Mouse (Mus musculus): ENCODE data around the gene Ebf3. TPM values are rescaled to one million over a fixed set of nuclear protein-coding genes. Genes with fewer than 3 reads are reported as not detected.

The Ebf3 gene
- total and polyA plus RNA-seq, 2 experiments from 2014 or later = 0.67 to 14.0 TPM

- Histone ChIP-seq H3K4me3 (ENCODE audit: low read depth, low read length) (no peak overlapping the region), H3K27me3 (ENCODE audit: insufficient read depth, low read length) (peaks cover 70% of the 10 kb centered on the region), H3K27ac (ENCODE audit: low read depth, low read length) (no peak overlapping the region), H3K4me1 (ENCODE audit: insufficient read depth) (no peaks in the 10 kb centered on the region), H3K9me3 (ENCODE audit: low read length) (no peaks in the 10 kb centered on the region), H3K9ac (no peak overlapping the region), H3K4me2 (ENCODE audit: low read depth) (no peak overlapping the region), H3K36me3 (ENCODE audit: insufficient read depth) (no peaks in the 10 kb centered on the region)
- DNase-seq (no peak), ATAC-seq (no peak)
- 62% methylated on average over 11 of the region's 11 CpGs for WGBS
- TF ChIP-seq CTCF (IDR thresholded peaks at IDR 0.05; ENCODE audit: low read depth) = no peak
These were observed 14.1 kb downstream of the Ebf3 start for GRCm38 (mm10) chr7:137300169-137300568.

GRCm38 (mm10) chr7:137297594-137298381 is 16.5 kb downstream of the Ebf3 start:
- H3K27me3 ChIP-seq (ENCODE audit: insufficient read depth, low read length) = peaks cover 77% of the 10 kb centered on the region
- H3K4me2 ChIP-seq (ENCODE audit: low read depth) = no peak overlapping the region
- no peaks in the 10 kb centered on the region for H3K9me3 ChIP-seq (ENCODE audit: low read length)
- 80% methylated on average over 24 of the region's 24 CpGs for WGBS
- H3K27ac ChIP-seq (ENCODE audit: low read depth, low read length) = no peak overlapping the region
- H3K9ac ChIP-seq = no peak overlapping the region
- no peaks in the 10 kb centered on the region for H3K36me3 ChIP-seq (ENCODE audit: insufficient read depth)
- H3K4me3 ChIP-seq (ENCODE audit: low read depth, low read length) = no peak overlapping the region
- TF ChIP-seq CTCF (IDR thresholded peaks at IDR 0.05; ENCODE audit: low read depth) = no peak
- no peak for DNase-seq
- no peak for ATAC-seq
- H3K4me1 ChIP-seq (ENCODE audit: insufficient read depth) = no peaks in the 10 kb centered on the region

- TF ChIP-seq CTCF (IDR thresholded peaks at IDR 0.05; ENCODE audit: low read depth) = no peak
- Histone ChIP-seq H3K4me3 (ENCODE audit: low read depth, low read length) (no peak overlapping the region), H3K4me1 (ENCODE audit: insufficient read depth) (no peaks in the 10 kb centered on the region), H3K9ac (no peak overlapping the region), H3K27ac (ENCODE audit: low read depth, low read length) (no peak overlapping the region), H3K36me3 (ENCODE audit: insufficient read depth) (no peaks in the 10 kb centered on the region), H3K4me2 (ENCODE audit: low read depth) (no peak overlapping the region), H3K9me3 (ENCODE audit: low read length) (no peaks in the 10 kb centered on the region), H3K27me3 (ENCODE audit: insufficient read depth, low read length) (peaks cover 78% of the 10 kb centered on the region)
- 59% methylated on average over 7 of the region's 7 CpGs for WGBS
- no peak for ATAC-seq
- no peak for DNase-seq
These were observed 17.1 kb downstream of the Ebf3 start for GRCm38 (mm10) chr7:137297131-137297530.

GRCm38 (mm10) chr7:137295612-137296011 is 18.6 kb downstream of the Ebf3 start:
- no peaks in the 10 kb centered on the region for H3K4me1 ChIP-seq (ENCODE audit: insufficient read depth)
- no peak overlapping the region for H3K4me2 ChIP-seq (ENCODE audit: low read depth)
- ATAC-seq (no peak), DNase-seq (no peak)
- no peaks in the 10 kb centered on the region for H3K36me3 ChIP-seq (ENCODE audit: insufficient read depth)
- no peak overlapping the region for H3K9ac ChIP-seq
- no peaks in the 10 kb centered on the region for H3K9me3 ChIP-seq (ENCODE audit: low read length)
- no peak overlapping the region for H3K27ac ChIP-seq (ENCODE audit: low read depth, low read length)
- H3K4me3 ChIP-seq (ENCODE audit: low read depth, low read length) = no peak overlapping the region
- no peak for TF ChIP-seq CTCF (IDR thresholded peaks at IDR 0.05; ENCODE audit: low read depth)
- WGBS = 84% methylated on average over 7 of the region's 7 CpGs
- H3K27me3 ChIP-seq (ENCODE audit: insufficient read depth, low read length) = peaks cover 72% of the 10 kb centered on the region

GRCm38 (mm10) chr7:137294446-137294845 is 19.8 kb downstream of the Ebf3 start:
- 51% methylated on average over 7 of the region's 7 CpGs for WGBS
- DNase-seq (no peak), ATAC-seq (no peak)
- Histone ChIP-seq H3K9me3 (ENCODE audit: low read length) (no peaks in the 10 kb centered on the region), H3K27me3 (ENCODE audit: insufficient read depth, low read length) (peaks cover 62% of the 10 kb centered on the region), H3K4me3 (ENCODE audit: low read depth, low read length) (no peak overlapping the region), H3K4me1 (ENCODE audit: insufficient read depth) (no peaks in the 10 kb centered on the region), H3K27ac (ENCODE audit: low read depth, low read length) (no peak overlapping the region), H3K9ac (no peak overlapping the region), H3K4me2 (ENCODE audit: low read depth) (no peak overlapping the region), H3K36me3 (ENCODE audit: insufficient read depth) (no peaks in the 10 kb centered on the region)
- TF ChIP-seq CTCF (IDR thresholded peaks at IDR 0.05; ENCODE audit: low read depth) = no peak

- Histone ChIP-seq H3K4me2 (ENCODE audit: low read depth) (no peak overlapping the region), H3K9ac (no peak overlapping the region), H3K36me3 (ENCODE audit: insufficient read depth) (no peaks in the 10 kb centered on the region), H3K4me3 (ENCODE audit: low read depth, low read length) (no peak overlapping the region), H3K27me3 (ENCODE audit: insufficient read depth, low read length) (peaks cover 22% of the 10 kb centered on the region; the same call in 1 of the 2 replicates), H3K9me3 (ENCODE audit: low read length) (no peaks in the 10 kb centered on the region), H3K4me1 (ENCODE audit: insufficient read depth) (no peaks in the 10 kb centered on the region), H3K27ac (ENCODE audit: low read depth, low read length) (no peak overlapping the region)
- DNase-seq (no peak), ATAC-seq (no peak)
- 51% methylated on average over 3 of the region's 3 CpGs for WGBS
- no peak for TF ChIP-seq CTCF (IDR thresholded peaks at IDR 0.05; ENCODE audit: low read depth)
These were observed 24.8 kb downstream of the Ebf3 start for GRCm38 (mm10) chr7:137289290-137289957.

GRCm38 (mm10) chr7:137278171-137278570 is 36.1 kb downstream of the Ebf3 start:
- H3K27me3 ChIP-seq (ENCODE audit: insufficient read depth, low read length) = peaks cover 36% of the 10 kb centered on the region
- no peak overlapping the region for H3K4me3 ChIP-seq (ENCODE audit: low read depth, low read length)
- H3K9me3 ChIP-seq (ENCODE audit: low read length) = no peaks in the 10 kb centered on the region
- DNase-seq (peak; percentile 49), ATAC-seq (no peak)
- no peaks in the 10 kb centered on the region for H3K4me1 ChIP-seq (ENCODE audit: insufficient read depth)
- no peak for TF ChIP-seq CTCF (IDR thresholded peaks at IDR 0.05; ENCODE audit: low read depth)
- H3K27ac ChIP-seq (ENCODE audit: low read depth, low read length) = no peak overlapping the region
- H3K36me3 ChIP-seq (ENCODE audit: insufficient read depth) = no peaks in the 10 kb centered on the region
- no peak overlapping the region for H3K4me2 ChIP-seq (ENCODE audit: low read depth)
- 61% methylated on average over 7 of the region's 7 CpGs for WGBS
- no peak overlapping the region for H3K9ac ChIP-seq

Measured in forebrain, postnatal 0 days (tissue).